Mouse (Mus musculus) Patski (cell line): Measurements from ENCODE around the gene Tceal5. TPM values are rescaled to one million over a fixed set of nuclear protein-coding genes. Genes with fewer than 3 reads are reported as not detected.

Experiments used
- ATAC-seq: fragments of 100-300 bp; one replicate; pipeline ENCODE4 v1.8.0; 2021
- CTCF ChIA-PET: fragments of 350-600 bp; sonication (Branson Sonifier 250); formaldehyde crosslinking; loops from one replicate; lab custom pipeline; 2022; ENCODE audit warnings: inconsistent platforms; lab: Charles Lee
- POLR2A ChIA-PET: fragments of 350-600 bp; sonication (Branson Sonifier 250); formaldehyde crosslinking; loops from one replicate; lab custom pipeline; 2022; ENCODE audit warnings: antibody characterized with exemption, inconsistent platforms; lab: Charles Lee
- DNase-seq: peaks from one replicate; pipeline ENCODE4 v3.0.0-alpha.2; 2011; ENCODE audit warnings: low read depth, low spot score
- H3K27me3 ChIP-seq: fragments of 371-371 bp; one replicate; pipeline ENCODE4 v1.5.1; 2021
- CTCF ChIP-seq: fragments of 100-300 bp; IDR thresholded peaks from one replicate; pipeline ENCODE4 v1.5.1; 2021
- in situ Hi-C: fragments of 300-500 bp; cut with MboI; formaldehyde crosslinking; loops from 3 replicates; pipeline ENCODE4 v1.11.1; 2018; ENCODE audit warnings: low pct_unique_long_range_greater_than_20kb, mixed read lengths
- polyA plus RNA-seq: library from polyadenylated mRNA; unstranded; gene quantifications from one replicate; pipeline ENCODE4 v1.2.3, GENCODE M21; 2021

Tceal5 gene
- polyA plus RNA-seq: not detected

DNA sequence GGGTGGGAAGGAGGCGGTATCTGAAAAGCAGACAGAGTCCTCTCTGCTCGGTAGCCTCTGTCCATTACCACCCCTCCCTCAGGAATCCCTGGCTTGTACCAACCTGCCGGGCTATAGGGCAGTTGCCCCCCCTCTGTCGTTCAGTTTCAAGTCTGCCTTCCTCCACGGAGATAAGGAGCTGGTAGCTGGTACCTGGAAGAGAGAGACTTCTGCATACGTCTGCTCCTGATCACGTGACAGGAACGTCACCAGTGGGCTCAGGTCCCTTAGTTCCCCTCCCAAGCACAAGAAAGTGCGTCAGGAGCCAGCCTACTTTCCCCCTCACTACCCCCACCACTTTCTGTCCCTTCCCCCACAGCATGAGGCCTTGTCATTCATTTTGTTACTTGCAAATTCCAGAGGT is at the start of gene Tceal5:
Gene Tceal5 (minus strand): TSS at position 213 of the 403 bp plus-strand sequence.
- CTCF ChIA-PET: no interaction called here
- ATAC-seq (no peak), DNase-seq (no peak)
- no peak for TF ChIP-seq CTCF
- peaks cover 23% of the 10 kb centered on the region for H3K27me3 ChIP-seq
- POLR2A ChIA-PET: no interaction called here
- in situ Hi-C loops: no loop called here

GRCm38 (mm10) chrX:136252023-136252729 is 48.5 kb upstream of the Tceal5 start:
- TF ChIP-seq CTCF: no peak
- H3K27me3 ChIP-seq: no peaks in the 10 kb centered on the region
- ChIA-PET CTCF (no interaction called here), POLR2A (interaction anchor here (0.8 kb wide), 1 partner anchor 15 kb away, joined by 3 read pairs; no protein-coding TSS in a partner anchor)
- ATAC-seq (no peak), DNase-seq (no peak)
- in situ Hi-C loops: no loop called here

DNA sequence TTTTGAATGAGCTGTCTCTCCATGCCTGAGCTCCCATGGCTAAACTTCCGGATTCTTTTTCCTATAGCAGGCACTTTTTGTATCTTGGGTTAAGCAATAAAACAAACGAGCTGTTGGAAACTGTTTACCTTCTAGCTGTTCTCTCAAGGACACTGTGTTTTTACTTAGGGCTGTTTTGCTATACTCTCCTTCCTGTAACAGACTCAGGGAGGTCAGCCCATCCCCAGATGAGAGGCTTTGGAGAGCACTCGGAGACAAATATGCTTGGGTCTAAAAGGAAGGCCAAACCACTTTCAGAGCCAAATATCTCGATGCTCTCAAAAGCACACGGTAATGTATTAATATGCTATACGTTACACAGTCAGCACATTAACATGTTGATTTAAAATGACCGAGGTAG is 46.0 kb upstream of the Tceal5 start:
- H3K27me3 ChIP-seq: peaks cover 3% of the 10 kb centered on the region
- ChIA-PET CTCF (interaction anchor here (2.7 kb wide), 1 partner anchor 19 kb away, joined by 11 read pairs; the partner anchor contains the start of gene Bex3), POLR2A (no interaction called here)
- in situ Hi-C loops: no loop called here
- no peak for DNase-seq
- TF ChIP-seq CTCF: no peak
- no peak for ATAC-seq

DNA sequence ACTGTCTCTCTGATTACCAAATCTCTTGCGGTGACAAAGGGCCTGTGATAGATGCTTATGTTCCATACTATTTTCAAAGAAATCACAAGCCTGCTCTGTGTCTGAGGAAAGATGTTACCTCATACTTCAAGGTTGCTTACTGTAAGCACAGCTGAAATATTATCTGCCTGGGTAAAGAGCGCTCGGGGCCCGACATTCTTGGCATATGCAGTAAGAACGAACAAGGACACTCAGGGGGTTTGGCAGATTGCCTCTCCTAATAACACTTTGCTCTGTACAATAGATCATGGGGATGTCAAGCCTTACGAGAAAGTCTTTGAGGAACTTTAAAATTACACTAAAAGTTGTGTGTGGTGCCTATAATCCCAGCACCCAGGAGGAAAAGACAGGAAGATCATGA is 45.1 kb upstream of the Tceal5 start:
- POLR2A ChIA-PET: interaction anchor here (0.6 kb wide), 1 partner anchor 789 kb away, joined by 4 read pairs; the partner anchor contains the start of gene Slc25a53
- in situ Hi-C loops: no loop called here
- H3K27me3 ChIP-seq: peaks cover 3% of the 10 kb centered on the region
- no peak for ATAC-seq
- CTCF ChIA-PET: interaction anchor here (2.7 kb wide), 1 partner anchor 20 kb away, joined by 11 read pairs; the partner anchor contains the start of gene Bex3
- no peak for DNase-seq
- TF ChIP-seq CTCF: no peak

GRCm38 (mm10) chrX:136245521-136246071 is 41.9 kb upstream of the Tceal5 start:
- no peak for TF ChIP-seq CTCF
- peaks cover 3% of the 10 kb centered on the region for H3K27me3 ChIP-seq
- in situ Hi-C loops: no loop called here
- ChIA-PET CTCF (no interaction called here), POLR2A (no interaction called here)
- DNase-seq: no peak
- ATAC-seq: peak; percentile 40

DNA sequence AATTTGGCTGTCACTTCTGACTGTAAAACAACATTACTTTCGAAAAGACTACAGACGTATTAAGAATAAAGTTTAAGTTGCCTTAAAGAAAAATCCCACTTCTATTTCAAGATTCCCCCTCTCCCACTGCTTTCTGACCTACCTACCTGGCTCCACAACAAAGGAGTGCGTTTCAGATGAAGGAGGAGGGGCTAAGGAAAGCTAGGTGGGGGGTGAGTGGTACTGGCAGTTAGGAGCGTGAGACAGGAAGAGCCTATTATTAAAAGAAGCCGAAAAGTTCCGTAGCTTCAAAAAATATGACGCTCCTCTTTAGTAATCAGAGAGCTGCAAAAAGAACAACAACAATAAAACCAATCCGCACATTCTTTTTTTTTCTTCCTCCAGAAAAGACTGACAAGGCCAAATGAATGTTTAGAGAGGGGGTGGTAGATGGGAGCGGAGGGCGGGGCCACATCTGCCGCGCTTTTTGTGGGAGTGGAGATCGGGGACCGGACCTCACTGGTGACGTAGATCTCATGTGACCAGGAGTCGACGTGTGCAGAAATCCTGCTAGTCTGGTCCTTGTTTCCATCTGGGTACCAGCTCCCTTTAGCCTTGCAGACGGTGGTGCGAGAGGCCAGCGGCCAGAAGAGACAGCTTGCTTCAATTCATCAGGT is 41.0 kb upstream of the Tceal5 start, which contains the start of gene Tceal9:
Gene Tceal9 (plus strand): TSS at position 506 of the 656 bp plus-strand sequence.
- DNase-seq (peak; percentile 6), ATAC-seq (peak; percentile 79)
- ChIA-PET CTCF (no interaction called here), POLR2A (interaction anchor here (0.6 to 0.9 kb wide), 2 partner anchors 60 to 70 kb away, joined by 3 to 5 read pairs; no protein-coding TSS in a partner anchor)
- peaks cover 3% of the 10 kb centered on the region for H3K27me3 ChIP-seq
- TF ChIP-seq CTCF: no peak
- in situ Hi-C loops: no loop called here

GRCm38 (mm10) chrX:136243181-136243580 is 39.5 kb upstream of the Tceal5 start:
- CTCF ChIA-PET: interaction anchor here (1.3 kb wide), 1 partner anchor 66 kb away, joined by 3 read pairs; no protein-coding TSS in a partner anchor
- TF ChIP-seq CTCF: no peak
- H3K27me3 ChIP-seq: peaks cover 5% of the 10 kb centered on the region
- ATAC-seq (no peak), DNase-seq (no peak)
- POLR2A ChIA-PET: no interaction called here
- in situ Hi-C loops: no loop called here

GRCm38 (mm10) chrX:136238118-136238517 is 34.4 kb upstream of the Tceal5 start:
- H3K27me3 ChIP-seq: peaks cover 8% of the 10 kb centered on the region
- POLR2A ChIA-PET: no interaction called here

DNA sequence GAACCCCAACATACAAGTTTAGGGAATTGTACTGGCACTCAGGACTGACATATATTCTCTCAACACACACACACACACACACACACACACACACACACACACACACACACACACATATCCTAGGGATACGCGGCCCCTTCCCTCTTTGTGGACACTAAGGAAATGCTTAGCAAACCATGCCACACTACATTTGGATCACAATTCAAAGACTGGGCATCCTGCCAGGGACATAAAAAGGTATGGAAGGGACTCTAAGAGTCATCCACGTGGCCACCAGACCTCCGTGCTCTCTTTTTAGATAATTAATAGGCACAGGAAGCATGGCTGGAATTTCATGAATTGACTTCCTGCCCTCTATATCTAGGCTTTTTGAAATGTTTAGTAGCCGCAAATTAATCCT is 24.1 kb upstream of the Tceal5 start:
- no peak for TF ChIP-seq CTCF
- in situ Hi-C loops: no loop called here
- peaks cover 37% of the 10 kb centered on the region for H3K27me3 ChIP-seq
- ChIA-PET POLR2A (no interaction called here), CTCF (no interaction called here)
- no peak for DNase-seq
- no peak for ATAC-seq

More at GRCm38 (mm10) chrX:136238118-136238517, 34.4 kb upstream of the Tceal5 start:
- CTCF ChIA-PET: interaction anchor here (1.0 to 1.5 kb wide), 3 partner anchors 21 to 84 kb away, joined by 3 to 7 read pairs (median 4); no protein-coding TSS in a partner anchor
- in situ Hi-C loops: no loop called here
- peak; percentile 52 for TF ChIP-seq CTCF
- ATAC-seq (no peak), DNase-seq (no peak)

- ATAC-seq (no peak), DNase-seq (no peak)
- TF ChIP-seq CTCF: no peak
- POLR2A ChIA-PET: no interaction called here
- in situ Hi-C loops: no loop called here
- CTCF ChIA-PET: no interaction called here
- H3K27me3 ChIP-seq: peaks cover 40% of the 10 kb centered on the region
These were observed 20.0 kb upstream of the Tceal5 start for GRCm38 (mm10) chrX:136223714-136224113.
